Mouse (Mus musculus) midbrain, embryonic 15.5 days (tissue): ENCODE data around the gene Usp25. TPM values are rescaled to one million over a fixed set of nuclear protein-coding genes. Genes with fewer than 3 reads are reported as not detected.
A peak's percentile ranks its signal among the peaks of the same experiment; 100 is the strongest.

Experiments
- ATAC-seq: fragments of 200-750 bp; cut with Nextera tagmentation; replicated peaks from 2 replicates; pipeline ENCODE4 v1.8.0; 2017; ENCODE audit warnings: moderate TSS enrichment
- H3K27ac ChIP-seq: fragments of 300-500 bp; sonication (generic); 2 replicates; pipeline ENCODE4 v1.5.1; 2015; ENCODE audit warnings: mild to moderate bottlenecking, inconsistent platforms
- H3K27me3 ChIP-seq: fragments of 300-500 bp; sonication (generic); replicated peaks from 2 replicates; pipeline ENCODE4 v1.6.1; 2015; ENCODE audit warnings: inconsistent platforms
- H3K36me3 ChIP-seq: fragments of 300-500 bp; sonication (generic); replicated peaks from 2 replicates; pipeline ENCODE4 v1.6.1; 2015; ENCODE audit warnings: inconsistent platforms
- H3K4me1 ChIP-seq: fragments of 300-500 bp; sonication (generic); 2 replicates; pipeline ENCODE4 v1.6.1; 2015; ENCODE audit warnings: inconsistent platforms
- H3K4me2 ChIP-seq: fragments of 300-500 bp; sonication (generic); 2 replicates; pipeline ENCODE4 v1.6.1; 2015; ENCODE audit warnings: inconsistent platforms, mild to moderate bottlenecking, moderate library complexity
- H3K4me3 ChIP-seq: fragments of 300-500 bp; sonication (generic); 2 replicates; pipeline ENCODE4 v1.5.1; 2015; ENCODE audit warnings: mild to moderate bottlenecking, inconsistent platforms
- H3K9ac ChIP-seq: fragments of 300-500 bp; sonication (generic); 2 replicates; pipeline ENCODE4 v1.6.1; 2015; ENCODE audit warnings: mild to moderate bottlenecking, inconsistent platforms
- H3K9me3 ChIP-seq: fragments of 300-500 bp; sonication (generic); 2 replicates; pipeline ENCODE4 v1.6.1; 2016; ENCODE audit warnings: inconsistent platforms
- WGBS: fragments of 180-500 bp; shearing (Covaris S2); methylation state at CpG from one replicate; pipeline ENCODE4 v1.1.7; 2015; ENCODE audit warnings: mixed read lengths; 5-methylcytosine and 5-hydroxymethylcytosine counted together
- polyA plus RNA-seq: library from polyadenylated mRNA; unstranded; fragments of >200 nt; fragmentation: Nextera tagmentation; extraction: Ambion mirVana; gene quantifications from 2 replicates; pipeline ENCODE4 v1.2.1, GENCODE M21; 2015

Gene Usp25
- 9.4 and 10.7 TPM in 2 replicates for polyA plus RNA-seq

GRCm38 (mm10) chr16:77013427-77014320 is at the start of gene Usp25:
Gene Usp25 (plus strand): TSS chr16:77013706.
- ATAC-seq = peak; percentile 94

GRCm38 (mm10) chr16:76967593-76968275 is 45.8 kb upstream of the Usp25 start:
- 92% methylated on average over 3 of the region's 3 CpGs for WGBS
- no peak overlapping the region for H3K4me2 ChIP-seq

More at GRCm38 (mm10) chr16:77013427-77014320, at the start of gene Usp25:
- H3K4me1 ChIP-seq = peaks cover 20% of the 10 kb centered on the region
- WGBS = under 1% methylated on average over 116 of the region's 126 CpGs
- H3K4me3 ChIP-seq = peak within 1 kb of the TSS; percentile 86
- no peaks in the 10 kb centered on the region for H3K36me3 ChIP-seq
- H3K27ac ChIP-seq = peak within 1 kb of the TSS; percentile 72
- H3K4me2 ChIP-seq = peak within 1 kb of the TSS; percentile 64
- H3K27me3 ChIP-seq = no peaks in the 10 kb centered on the region
- H3K9ac ChIP-seq = peak within 1 kb of the TSS; percentile 82
- no peaks in the 10 kb centered on the region for H3K9me3 ChIP-seq

GRCm38 (mm10) chr16:76971211-76971610 is 42.3 kb upstream of the Usp25 start:
- 24% methylated on average over 5 of the region's 5 CpGs for WGBS
- Histone ChIP-seq H3K4me2 (no peak overlapping the region), H3K27me3 (no peaks in the 10 kb centered on the region), H3K9me3 (no peaks in the 10 kb centered on the region), H3K4me3 (no peak overlapping the region), H3K4me1 (no peaks in the 10 kb centered on the region), H3K9ac (no peak overlapping the region), H3K27ac (no peak overlapping the region), H3K36me3 (no peaks in the 10 kb centered on the region)
- ATAC-seq = no peak

More at GRCm38 (mm10) chr16:76967593-76968275, 45.8 kb upstream of the Usp25 start:
- H3K9ac ChIP-seq = no peak overlapping the region
- no peak overlapping the region for H3K27ac ChIP-seq
- no peaks in the 10 kb centered on the region for H3K27me3 ChIP-seq
- H3K36me3 ChIP-seq = no peaks in the 10 kb centered on the region
- ATAC-seq = no peak
- no peaks in the 10 kb centered on the region for H3K4me1 ChIP-seq
- H3K9me3 ChIP-seq = no peaks in the 10 kb centered on the region
- no peak overlapping the region for H3K4me3 ChIP-seq

GRCm38 (mm10) chr16:76976787-76977430 is 36.6 kb upstream of the Usp25 start:
- H3K4me3 ChIP-seq = no peak overlapping the region
- H3K4me1 ChIP-seq = no peaks in the 10 kb centered on the region
- no peak overlapping the region for H3K27ac ChIP-seq
- H3K4me2 ChIP-seq = no peak overlapping the region
- H3K9me3 ChIP-seq = no peaks in the 10 kb centered on the region
- no peak overlapping the region for H3K9ac ChIP-seq
- 84% methylated on average over 5 of the region's 5 CpGs for WGBS
- no peaks in the 10 kb centered on the region for H3K36me3 ChIP-seq
- no peaks in the 10 kb centered on the region for H3K27me3 ChIP-seq
- no peak for ATAC-seq

- WGBS = 87% methylated on average over 6 of the region's 6 CpGs
Observed at GRCm38 (mm10) chr16:76983696-76984095, 29.8 kb upstream of the Usp25 start.

GRCm38 (mm10) chr16:76987711-76988110 is 25.8 kb upstream of the Usp25 start:
- H3K36me3 ChIP-seq = no peaks in the 10 kb centered on the region
- H3K27me3 ChIP-seq = no peaks in the 10 kb centered on the region
- H3K4me2 ChIP-seq = no peak overlapping the region
- no peak overlapping the region for H3K4me3 ChIP-seq
- H3K9ac ChIP-seq = no peak overlapping the region
- H3K9me3 ChIP-seq = no peaks in the 10 kb centered on the region
- H3K4me1 ChIP-seq = no peaks in the 10 kb centered on the region
- ATAC-seq = no peak
- 87% methylated on average over 4 of the region's 4 CpGs for WGBS
- H3K27ac ChIP-seq = no peak overlapping the region

More at GRCm38 (mm10) chr16:76983696-76984095, 29.8 kb upstream of the Usp25 start:
- Histone ChIP-seq H3K4me1 (no peaks in the 10 kb centered on the region), H3K27me3 (no peaks in the 10 kb centered on the region), H3K9me3 (no peaks in the 10 kb centered on the region), H3K27ac (no peak overlapping the region), H3K4me3 (no peak overlapping the region), H3K9ac (no peak overlapping the region), H3K36me3 (no peaks in the 10 kb centered on the region), H3K4me2 (no peak overlapping the region)
- no peak for ATAC-seq

- Histone ChIP-seq H3K9me3 (no peaks in the 10 kb centered on the region), H3K4me3 (no peak overlapping the region), H3K9ac (no peak overlapping the region), H3K4me1 (no peaks in the 10 kb centered on the region), H3K27me3 (no peaks in the 10 kb centered on the region), H3K27ac (no peak overlapping the region), H3K36me3 (no peaks in the 10 kb centered on the region), H3K4me2 (no peak overlapping the region)
- 92% methylated on average over 3 of the region's 3 CpGs for WGBS
- no peak for ATAC-seq
Observed at GRCm38 (mm10) chr16:77003900-77004299, 9.6 kb upstream of the Usp25 start.

GRCm38 (mm10) chr16:77009173-77009572 is 4.3 kb upstream of the Usp25 start:
- Histone ChIP-seq H3K9me3 (no peaks in the 10 kb centered on the region), H3K9ac (no peak overlapping the region), H3K4me2 (no peak overlapping the region), H3K36me3 (no peaks in the 10 kb centered on the region), H3K4me3 (no peak overlapping the region), H3K4me1 (peaks cover 1% of the 10 kb centered on the region; the same call in 1 of the 2 replicates), H3K27me3 (no peaks in the 10 kb centered on the region), H3K27ac (no peak overlapping the region)
- no peak for ATAC-seq
- 86% methylated on average over 5 of the region's 5 CpGs for WGBS

- Histone ChIP-seq H3K4me3 (peak overlapping the region; percentile 86), H3K9ac (peak overlapping the region; percentile 82), H3K36me3 (no peaks in the 10 kb centered on the region), H3K4me2 (peak overlapping the region; percentile 64), H3K27ac (peak overlapping the region; percentile 72), H3K27me3 (no peaks in the 10 kb centered on the region), H3K9me3 (no peaks in the 10 kb centered on the region), H3K4me1 (peaks cover 24% of the 10 kb centered on the region)
- no peak for ATAC-seq
- WGBS = 3% methylated on average over 17 of the region's 17 CpGs
Observed at GRCm38 (mm10) chr16:77014321-77015211, 1.1 kb downstream of the Usp25 start.

- no peak for ATAC-seq
- no peak overlapping the region for H3K27ac ChIP-seq
- H3K27me3 ChIP-seq = no peaks in the 10 kb centered on the region
- WGBS = 67% methylated on average over 4 of the region's 4 CpGs
- no peaks in the 10 kb centered on the region for H3K9me3 ChIP-seq
- 0 out of 2 replicates have a peak overlapping the region, but pooled peaks have one; percentile 5 for H3K4me3 ChIP-seq
- H3K9ac ChIP-seq = no peak overlapping the region
- peaks cover 29% of the 10 kb centered on the region for H3K4me1 ChIP-seq
- no peaks in the 10 kb centered on the region for H3K36me3 ChIP-seq
- peak overlapping the region; percentile 64 for H3K4me2 ChIP-seq
Observed at GRCm38 (mm10) chr16:77015380-77016346, 2.2 kb downstream of the Usp25 start.
